Mouse (Mus musculus): ENCODE data around the gene Zbtb16. TPM values are rescaled to one million over a fixed set of nuclear protein-coding genes. Genes with fewer than 3 reads are reported as not detected.

Zbtb16 gene
- total and polyA plus RNA-seq, 2 experiments, result 7.2 to 24.2 TPM

DNA sequence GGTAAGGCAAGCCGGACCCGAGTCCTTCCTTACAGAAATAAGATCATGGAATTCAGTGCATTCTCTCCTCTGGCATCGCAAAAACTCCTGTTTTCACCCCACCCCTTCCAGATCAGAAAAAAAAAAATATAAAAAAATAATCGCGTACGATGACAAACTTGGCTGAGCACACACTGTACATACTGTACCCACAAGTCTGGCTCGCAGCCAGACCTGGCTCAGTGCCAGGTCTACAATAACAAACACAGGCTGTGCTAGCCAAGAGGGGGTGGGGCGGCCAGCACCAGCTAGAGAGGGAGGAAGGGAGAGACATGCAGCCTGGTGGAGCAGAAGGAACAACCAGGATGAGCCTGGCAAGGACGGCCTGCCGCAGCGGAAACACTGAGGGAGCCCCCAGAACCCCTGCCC, 95.9 kb downstream of the Zbtb16 start:
- Histone ChIP-seq H3K4me1 (ENCODE audit: control insufficient read depth, insufficient read depth, low read length) (peaks cover 39% of the 10 kb centered on the region), H3K4me3 (ENCODE audit: insufficient read depth, low read depth, low read length) (no peak overlapping the region), H3K27me3 (ENCODE audit: control insufficient read depth, insufficient read depth, low read length) (no peaks in the 10 kb centered on the region), H3K9ac (ENCODE audit: low read depth, low read length) (peak overlapping the region; percentile 63), H3K79me2 (ENCODE audit: control insufficient read depth, insufficient read depth, low read length) (peaks cover 27% of the 10 kb centered on the region; the same call in 1 of the 2 replicates), H3K36me3 (ENCODE audit: control insufficient read depth, insufficient read depth, low read length) (peaks cover 8% of the 10 kb centered on the region; the same call in 1 of the 2 replicates), H3K27ac (replicated peaks; ENCODE audit: insufficient read depth, low read depth, low read length) (peak overlapping the region; percentile 97)
- WGBS, result 3% methylated on average over 11 of the region's 11 CpGs
- TF ChIP-seq CTCF (IDR thresholded peaks at IDR 0.05; ENCODE audit: low read depth, low read length), result no peak
- no peak for TF ChIP-seq POLR2A (IDR thresholded peaks at IDR 0.05; ENCODE audit: extremely low read depth, insufficient read depth, low read length)
- peak; percentile 90 for DNase-seq (ENCODE audit: extremely low read depth, low read depth, low spot score)

DNA sequence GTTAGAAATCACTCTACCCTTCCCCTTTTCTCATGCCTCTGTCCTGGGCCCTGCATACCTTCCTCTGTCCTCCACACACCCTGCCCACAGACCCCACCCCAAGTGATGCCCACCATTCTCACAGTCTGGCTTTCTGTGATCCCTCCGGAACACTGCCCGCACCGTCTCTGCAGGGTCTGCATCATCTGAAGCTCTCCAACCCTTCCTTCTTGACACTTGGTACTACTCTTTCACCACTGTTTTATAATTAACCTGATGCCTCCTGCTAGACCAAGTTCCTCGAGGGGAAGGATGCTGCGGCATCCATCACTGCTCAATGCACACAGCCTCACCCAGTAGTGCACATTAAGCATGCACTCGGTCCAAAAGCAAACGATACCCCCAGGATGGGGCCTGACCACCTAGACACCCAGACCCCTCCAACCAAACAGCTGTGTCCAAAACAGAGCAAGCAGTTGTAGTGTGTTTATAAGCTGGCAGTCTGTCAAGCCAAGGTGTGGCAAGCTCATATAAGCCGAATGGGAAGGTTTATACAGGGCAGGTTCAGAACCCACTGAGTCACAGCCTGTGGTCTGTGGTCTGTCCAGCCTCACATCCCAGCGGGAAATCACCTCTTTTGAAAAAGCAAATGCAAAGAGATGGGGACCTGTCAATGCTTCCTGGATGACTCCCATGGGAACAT, 97.1 kb downstream of the Zbtb16 start:
- Histone ChIP-seq H3K27ac (replicated peaks; ENCODE audit: insufficient read depth, low read depth, low read length) (peak overlapping the region; percentile 70), H3K79me2 (ENCODE audit: control insufficient read depth, insufficient read depth, low read length) (peaks cover 25% of the 10 kb centered on the region; the same call in 1 of the 2 replicates), H3K27me3 (ENCODE audit: control insufficient read depth, insufficient read depth, low read length) (no peaks in the 10 kb centered on the region), H3K4me1 (ENCODE audit: control insufficient read depth, insufficient read depth, low read length) (peaks cover 37% of the 10 kb centered on the region), H3K9ac (ENCODE audit: low read depth, low read length) (peak overlapping the region; percentile 4; the same call in 1 of the 2 replicates), H3K4me3 (ENCODE audit: insufficient read depth, low read depth, low read length) (no peak overlapping the region), H3K36me3 (ENCODE audit: control insufficient read depth, insufficient read depth, low read length) (peaks cover 8% of the 10 kb centered on the region; the same call in 1 of the 2 replicates)
- TF ChIP-seq CTCF (IDR thresholded peaks at IDR 0.05; ENCODE audit: low read depth, low read length) (no peak), POLR2A (IDR thresholded peaks at IDR 0.05; ENCODE audit: extremely low read depth, insufficient read depth, low read length) (no peak)
- WGBS, result 80% methylated on average over 9 of the region's 9 CpGs
- DNase-seq (ENCODE audit: extremely low read depth, low read depth, low spot score), result no peak

DNA sequence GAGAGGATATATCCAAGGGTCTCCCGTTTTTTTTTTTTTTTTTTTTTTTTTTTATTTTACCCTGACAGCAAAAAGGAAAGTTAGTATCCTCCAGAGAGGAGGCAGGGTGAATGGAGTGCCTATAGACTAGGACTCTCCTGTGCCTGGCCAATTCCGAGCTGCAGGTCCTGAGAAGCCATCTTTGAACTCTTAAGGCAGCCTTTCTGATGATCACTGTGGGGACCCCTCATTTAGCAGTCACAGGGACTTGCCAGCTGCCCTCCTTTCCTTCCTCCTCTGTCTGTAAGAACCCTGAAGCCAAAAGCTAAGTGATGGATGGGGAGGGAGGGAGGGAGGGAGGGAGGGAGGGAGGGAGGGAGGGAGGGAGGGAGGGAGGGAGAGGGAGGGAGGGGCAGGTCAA, 98.1 kb downstream of the Zbtb16 start:
- Histone ChIP-seq H3K36me3 (ENCODE audit: control insufficient read depth, insufficient read depth, low read length) (peaks cover 6% of the 10 kb centered on the region; the same call in 1 of the 2 replicates), H3K27ac (replicated peaks; ENCODE audit: insufficient read depth, low read depth, low read length) (peak overlapping the region; percentile 94), H3K27me3 (ENCODE audit: control insufficient read depth, insufficient read depth, low read length) (no peaks in the 10 kb centered on the region), H3K79me2 (ENCODE audit: control insufficient read depth, insufficient read depth, low read length) (peaks cover 15% of the 10 kb centered on the region; the same call in 1 of the 2 replicates), H3K4me1 (ENCODE audit: control insufficient read depth, insufficient read depth, low read length) (peaks cover 40% of the 10 kb centered on the region), H3K4me3 (ENCODE audit: insufficient read depth, low read depth, low read length) (no peak overlapping the region), H3K9ac (ENCODE audit: low read depth, low read length) (peak overlapping the region; percentile 51)
- WGBS, result 59% methylated on average over 2 of the region's 2 CpGs
- TF ChIP-seq CTCF (IDR thresholded peaks at IDR 0.05; ENCODE audit: low read depth, low read length) (no peak), POLR2A (IDR thresholded peaks at IDR 0.05; ENCODE audit: extremely low read depth, insufficient read depth, low read length) (no peak)
- DNase-seq (ENCODE audit: extremely low read depth, low read depth, low spot score), result no peak

DNA sequence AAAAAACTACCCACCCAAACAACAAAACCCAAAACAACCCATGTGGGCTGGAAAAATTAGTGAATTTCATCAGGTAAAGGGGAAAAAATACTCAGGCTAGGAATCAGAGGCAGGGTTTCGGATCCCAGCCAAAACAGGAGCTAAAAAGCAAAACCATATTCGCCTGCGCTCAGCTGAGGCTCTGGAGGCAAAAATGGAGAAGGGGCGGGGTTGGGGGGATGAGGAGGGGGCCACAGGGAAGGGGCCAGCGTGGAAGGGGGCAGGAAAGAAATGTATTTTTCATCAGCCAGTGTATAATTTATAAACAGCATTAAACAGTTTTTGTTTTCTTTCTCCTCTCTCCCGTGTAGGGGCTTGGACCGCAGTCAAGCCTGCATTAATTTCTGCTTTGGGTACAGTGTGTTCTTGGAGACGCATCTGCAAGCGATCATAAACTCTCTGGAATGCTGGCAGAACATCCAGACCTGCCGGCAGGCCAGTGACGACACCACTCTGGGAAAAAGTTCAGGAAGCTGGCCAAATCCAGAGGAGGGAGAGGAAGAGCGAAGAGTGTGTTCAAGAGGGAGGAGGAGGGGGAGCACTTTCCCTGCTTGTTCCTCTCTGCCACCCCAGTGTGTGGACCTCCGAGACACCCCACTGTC, 98.7 kb downstream of the Zbtb16 start:
- Histone ChIP-seq H3K4me3 (ENCODE audit: insufficient read depth, low read depth, low read length) (no peak overlapping the region), H3K36me3 (ENCODE audit: control insufficient read depth, insufficient read depth, low read length) (peaks cover 4% of the 10 kb centered on the region; the same call in 1 of the 2 replicates), H3K9ac (ENCODE audit: low read depth, low read length) (peak overlapping the region; percentile 69), H3K4me1 (ENCODE audit: control insufficient read depth, insufficient read depth, low read length) (peaks cover 46% of the 10 kb centered on the region), H3K79me2 (ENCODE audit: control insufficient read depth, insufficient read depth, low read length) (peaks cover 15% of the 10 kb centered on the region; the same call in 1 of the 2 replicates), H3K27me3 (ENCODE audit: control insufficient read depth, insufficient read depth, low read length) (no peaks in the 10 kb centered on the region), H3K27ac (replicated peaks; ENCODE audit: insufficient read depth, low read depth, low read length) (peak overlapping the region; percentile 98)
- DNase-seq (ENCODE audit: extremely low read depth, low read depth, low spot score), result peak; percentile 98
- WGBS, result 13% methylated on average over 13 of the region's 13 CpGs
- no peak for TF ChIP-seq POLR2A (IDR thresholded peaks at IDR 0.05; ENCODE audit: extremely low read depth, insufficient read depth, low read length)
- no peak for TF ChIP-seq CTCF (IDR thresholded peaks at IDR 0.05; ENCODE audit: low read depth, low read length)

DNA sequence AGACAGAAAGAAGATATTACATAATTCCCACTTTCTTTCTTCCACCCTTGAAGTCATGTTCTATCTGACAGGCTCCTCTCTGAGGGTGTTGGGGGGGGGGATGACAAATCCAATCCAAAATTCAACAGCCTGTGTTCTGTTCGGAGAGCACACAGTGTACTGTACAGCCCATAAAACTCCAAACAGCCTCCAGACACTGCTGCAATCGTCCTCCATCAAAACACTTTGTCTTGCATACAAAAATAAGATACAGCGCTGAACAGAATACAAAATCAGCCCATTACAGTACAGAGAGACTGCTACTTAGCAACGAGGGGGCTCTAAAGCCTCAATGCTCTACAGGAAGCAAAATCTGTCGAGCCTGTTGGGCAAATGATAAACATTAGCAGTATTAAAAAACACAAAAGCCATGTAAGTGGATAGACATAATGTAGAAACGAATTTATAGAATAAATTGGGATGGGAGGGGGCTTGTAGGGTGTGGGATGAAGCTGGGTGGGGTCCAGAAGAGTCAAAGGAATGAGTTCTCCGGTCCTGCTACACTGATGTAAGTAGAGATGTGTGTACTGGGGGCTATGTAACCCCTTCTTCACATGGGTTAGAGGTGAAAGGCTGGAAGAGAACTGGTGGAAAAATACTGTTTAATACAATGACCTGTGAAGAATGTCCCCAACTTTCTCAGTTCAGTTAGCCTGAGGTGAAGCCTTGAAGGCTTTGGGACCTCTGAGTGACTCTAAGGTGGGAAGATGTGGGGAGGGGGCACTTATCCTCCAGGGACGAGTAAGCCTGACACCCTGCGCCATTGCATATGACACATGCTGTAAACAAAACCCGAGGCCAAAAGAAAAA, 99.4 kb downstream of the Zbtb16 start:
- Histone ChIP-seq H3K79me2 (ENCODE audit: control insufficient read depth, insufficient read depth, low read length) (peaks cover 15% of the 10 kb centered on the region; the same call in 1 of the 2 replicates), H3K9ac (ENCODE audit: low read depth, low read length) (peak overlapping the region; percentile 69), H3K27ac (replicated peaks; ENCODE audit: insufficient read depth, low read depth, low read length) (peak overlapping the region; percentile 98), H3K36me3 (ENCODE audit: control insufficient read depth, insufficient read depth, low read length) (no peaks in the 10 kb centered on the region), H3K4me3 (ENCODE audit: insufficient read depth, low read depth, low read length) (no peak overlapping the region), H3K27me3 (ENCODE audit: control insufficient read depth, insufficient read depth, low read length) (no peaks in the 10 kb centered on the region), H3K4me1 (ENCODE audit: control insufficient read depth, insufficient read depth, low read length) (peaks cover 51% of the 10 kb centered on the region)
- WGBS, result 67% methylated on average over 10 of the region's 10 CpGs
- DNase-seq (ENCODE audit: extremely low read depth, low read depth, low spot score), result no peak
- no peak for TF ChIP-seq CTCF (IDR thresholded peaks at IDR 0.05; ENCODE audit: low read depth, low read length)
- no peak for TF ChIP-seq POLR2A (IDR thresholded peaks at IDR 0.05; ENCODE audit: extremely low read depth, insufficient read depth, low read length)
